Mouse (Mus musculus) lung, postnatal 4 days (tissue): ENCODE data around the gene Patj.

Experiments used
- DNase-seq, 2 experiments: peaks; one replicate each; pipeline ENCODE4 v3.0.0; 2021

The Patj gene

GRCm38 (mm10) chr4:98511964-98512743 lies 116.6 kb downstream of the Patj start:
- DNase-seq, result no peak

DNA sequence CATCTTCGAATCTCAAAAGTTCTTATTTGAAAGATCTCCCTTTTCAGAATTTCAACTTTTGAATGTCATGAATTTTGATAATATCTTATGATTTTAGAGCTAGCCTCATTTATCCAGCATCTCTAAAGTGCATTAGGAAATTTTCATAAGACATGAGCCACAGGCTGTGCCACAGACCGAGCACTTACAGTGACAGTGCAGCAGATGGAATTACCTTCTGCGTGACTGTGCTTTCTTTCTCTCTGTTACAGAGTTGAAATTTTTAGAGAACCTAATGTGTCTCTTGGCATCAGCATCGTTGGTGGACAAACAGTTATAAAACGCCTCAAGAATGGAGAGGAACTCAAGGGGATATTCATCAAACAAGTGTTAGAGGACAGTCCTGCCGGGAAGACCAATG lies 124.9 kb downstream of the Patj start:
- DNase-seq, result no peak

DNA sequence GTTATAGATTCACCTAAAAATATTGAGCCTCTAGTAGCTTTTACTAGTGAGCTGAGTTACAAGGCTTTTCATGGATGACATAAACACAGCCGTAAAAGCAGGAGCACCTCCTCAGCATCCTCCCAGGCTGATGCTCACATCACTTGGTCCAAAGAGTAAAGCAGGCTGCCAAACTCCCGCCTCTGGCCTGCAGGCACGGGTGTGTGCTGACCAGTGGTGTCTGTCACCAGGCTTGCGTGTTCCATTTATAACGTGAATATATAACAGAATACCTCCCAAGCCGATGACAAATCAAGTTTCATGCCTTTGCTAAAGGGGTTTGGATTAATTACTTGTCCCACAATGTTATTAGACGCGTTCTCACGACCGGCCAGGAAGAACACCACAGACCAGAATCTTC lies 128.9 kb downstream of the Patj start:
- DNase-seq, result no peak

- DNase-seq, result no peak
These were observed 139.9 kb downstream of the Patj start for GRCm38 (mm10) chr4:98535446-98535845.

DNA sequence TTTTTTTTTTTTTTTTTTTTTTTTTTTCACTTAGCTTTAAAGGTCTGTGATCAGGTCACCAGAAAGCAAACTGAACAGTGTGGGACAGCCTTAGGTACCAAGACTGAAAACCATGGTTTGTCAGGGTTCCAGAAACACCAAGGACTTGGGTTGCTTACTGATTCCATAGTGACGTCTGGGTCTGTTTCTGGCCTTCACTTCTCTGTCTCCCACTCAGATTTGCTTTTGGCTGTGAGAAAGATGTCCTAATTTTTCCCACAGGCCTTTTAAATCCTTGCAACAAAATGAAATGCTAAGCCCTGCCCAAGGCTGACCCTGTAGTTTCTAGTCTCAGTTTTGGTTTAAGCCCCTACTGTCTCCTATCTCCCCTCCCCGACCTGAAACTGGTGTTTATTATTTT lies 146.0 kb downstream of the Patj start:
- DNase-seq, result no peak

GRCm38 (mm10) chr4:98543001-98543400 lies 147.4 kb downstream of the Patj start:
- no peak for DNase-seq

DNA sequence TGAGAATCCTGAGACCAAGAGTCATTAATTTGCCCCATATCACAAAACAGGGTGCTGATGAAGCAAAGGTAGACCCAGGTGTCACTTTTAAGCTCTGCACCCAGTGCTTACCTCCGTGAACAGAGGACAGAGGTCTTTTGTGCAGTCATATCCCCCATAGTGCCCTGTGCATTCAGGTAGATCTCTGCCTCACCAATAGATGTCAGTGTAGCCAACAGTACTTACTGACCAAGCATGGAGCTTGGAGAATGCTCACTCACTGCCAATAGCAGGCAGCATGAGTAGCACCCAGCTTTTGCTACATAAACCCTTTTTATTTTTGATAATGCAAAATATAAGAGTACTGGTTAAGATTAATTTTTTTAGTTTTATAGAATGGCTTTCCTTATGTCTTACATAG lies 149.8 kb downstream of the Patj start:
- no peak for DNase-seq

- DNase-seq, result no peak
These were observed 151.0 kb downstream of the Patj start for GRCm38 (mm10) chr4:98546456-98547176.

- no peak for DNase-seq
These were observed 153.9 kb downstream of the Patj start for GRCm38 (mm10) chr4:98549491-98549890.

DNA sequence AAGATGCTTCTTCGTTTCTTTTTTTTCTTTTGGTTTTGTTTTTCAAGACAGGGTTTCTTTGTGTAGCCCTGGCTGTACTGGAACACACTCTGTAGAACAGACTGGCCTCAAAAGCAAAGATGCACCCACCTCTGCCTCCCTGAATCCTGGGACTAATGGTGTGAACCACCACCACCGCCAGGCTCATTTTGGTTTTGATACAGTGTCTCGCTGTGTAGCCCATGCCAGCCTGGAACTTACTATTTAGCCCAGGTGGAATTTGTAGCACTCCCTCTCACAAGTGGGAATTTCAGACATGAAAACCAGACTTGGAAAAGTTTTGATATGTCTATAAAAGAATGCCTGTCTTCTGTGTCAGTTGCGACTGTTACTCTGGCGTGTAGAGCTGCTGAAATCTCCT lies 154.5 kb downstream of the Patj start:
- no peak for DNase-seq

DNA sequence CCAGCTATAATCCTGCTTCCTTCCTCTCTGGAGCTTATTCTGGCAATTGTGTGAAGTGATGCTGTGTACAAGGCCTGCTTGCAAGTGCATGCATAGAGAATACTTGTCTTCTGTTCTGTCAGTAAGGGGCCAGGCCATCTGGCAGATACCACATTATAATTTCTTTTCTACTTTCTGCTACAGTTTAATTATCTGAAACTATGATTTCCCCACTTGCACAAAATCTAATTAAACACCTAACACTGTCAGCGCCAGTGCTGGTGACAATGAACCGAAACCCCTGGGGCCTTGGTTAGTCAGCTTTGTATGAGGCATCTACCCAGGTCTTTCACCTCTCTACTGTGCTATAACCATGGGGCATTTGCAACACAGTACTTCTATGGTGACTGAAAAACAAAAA lies 160.1 kb downstream of the Patj start:
- DNase-seq, result no peak

DNA sequence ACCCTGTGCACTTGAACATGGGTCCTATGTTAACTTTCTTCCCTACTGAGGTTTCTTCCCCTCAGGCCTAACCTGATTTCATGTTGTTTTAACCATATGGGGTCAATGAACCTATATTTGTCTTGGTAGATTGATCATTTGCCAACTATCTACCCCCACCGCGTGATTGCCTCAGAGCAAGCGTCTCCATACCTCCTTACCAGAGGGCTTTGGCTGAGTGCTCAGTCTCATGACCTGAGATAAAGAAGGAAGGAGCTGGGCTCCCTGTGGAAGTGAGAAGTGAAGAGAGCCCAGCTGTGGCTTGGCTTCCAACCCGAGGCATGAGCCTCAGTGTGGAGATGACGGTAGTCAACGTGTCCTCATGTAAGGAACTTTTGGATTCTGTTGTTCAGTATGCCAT lies 160.9 kb downstream of the Patj start:
- no peak for DNase-seq

GRCm38 (mm10) chr4:98557192-98557591 lies 161.6 kb downstream of the Patj start:
- no peak for DNase-seq

DNA sequence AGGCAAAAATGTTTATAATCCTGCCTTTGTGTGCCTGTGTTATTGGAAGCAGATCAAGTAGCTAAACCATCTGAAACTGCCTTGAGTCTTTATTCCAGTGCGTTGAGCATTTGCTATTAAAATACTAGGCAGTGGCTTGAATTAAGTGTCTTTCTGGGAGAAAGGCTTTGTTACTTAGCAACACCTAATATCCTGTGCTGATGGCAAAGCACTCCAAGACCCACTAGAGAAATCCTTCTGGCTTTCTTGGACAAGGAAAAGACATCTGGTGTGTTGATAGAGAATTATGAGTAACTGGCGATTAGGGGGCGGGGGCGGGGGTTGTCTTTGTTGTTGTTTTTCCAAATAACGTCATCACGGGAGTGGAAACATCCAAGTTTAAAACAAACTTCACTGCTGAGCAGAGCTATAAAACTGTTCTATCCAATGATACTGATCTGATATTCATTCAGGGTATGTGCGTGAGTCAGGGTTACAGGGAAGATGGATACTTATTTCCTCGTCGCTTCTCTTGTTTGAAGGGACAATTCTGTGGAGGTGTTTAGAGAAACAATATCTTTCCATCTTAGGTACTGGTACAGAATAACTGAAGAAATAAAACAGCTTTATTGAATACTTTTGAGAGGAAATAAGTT lies 164.7 kb downstream of the Patj start:
- DNase-seq, result no peak

DNA sequence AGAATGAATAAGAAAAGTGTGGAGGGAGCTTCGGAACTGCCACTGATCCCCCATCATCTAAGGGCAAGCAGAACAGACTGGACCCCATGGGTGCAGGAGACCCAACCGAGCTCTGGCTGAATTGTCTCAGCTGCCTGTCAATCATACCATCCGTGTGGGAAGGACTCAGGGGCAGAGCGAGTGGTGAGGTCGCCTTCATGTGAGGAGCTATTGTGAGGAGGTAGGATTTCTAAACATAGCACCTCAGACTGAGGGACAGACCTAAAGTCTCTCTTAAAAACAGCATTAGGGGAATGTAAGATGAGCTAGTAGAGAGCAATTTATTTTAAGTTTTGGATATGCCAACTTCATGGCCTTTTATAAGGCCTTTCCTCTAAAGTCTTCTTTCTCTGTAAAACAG lies 167.5 kb downstream of the Patj start:
- DNase-seq, result no peak

GRCm38 (mm10) chr4:98563506-98564195 lies 168.1 kb downstream of the Patj start:
- DNase-seq, result peak; percentile 32 to 56

GRCm38 (mm10) chr4:98564196-98564865 lies 168.7 kb downstream of the Patj start:
- DNase-seq, result no peak

GRCm38 (mm10) chr4:98566741-98567140 lies 171.2 kb downstream of the Patj start:
- no peak for DNase-seq

DNA sequence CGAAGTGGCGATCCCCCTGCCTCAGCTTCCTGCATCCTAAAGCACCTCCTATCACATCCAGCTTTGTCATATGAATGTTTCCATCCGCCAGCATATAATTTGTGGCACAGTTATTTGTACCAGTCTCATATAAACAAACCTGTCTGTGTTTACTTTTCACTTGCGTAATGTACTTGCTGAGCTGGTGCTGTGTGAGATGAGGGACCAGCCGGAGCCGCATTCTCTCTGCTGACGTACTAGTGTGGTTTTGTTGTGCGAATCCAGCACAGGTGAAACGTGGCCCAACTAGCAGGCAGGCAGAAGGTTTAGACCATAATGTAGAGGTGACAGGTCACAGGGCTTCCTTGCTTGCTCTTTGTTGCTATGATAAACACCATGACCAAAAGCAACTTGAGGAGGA lies 171.9 kb downstream of the Patj start:
- no peak for DNase-seq

- no peak for DNase-seq
These were observed 174.3 kb downstream of the Patj start for GRCm38 (mm10) chr4:98569904-98570303.

DNA sequence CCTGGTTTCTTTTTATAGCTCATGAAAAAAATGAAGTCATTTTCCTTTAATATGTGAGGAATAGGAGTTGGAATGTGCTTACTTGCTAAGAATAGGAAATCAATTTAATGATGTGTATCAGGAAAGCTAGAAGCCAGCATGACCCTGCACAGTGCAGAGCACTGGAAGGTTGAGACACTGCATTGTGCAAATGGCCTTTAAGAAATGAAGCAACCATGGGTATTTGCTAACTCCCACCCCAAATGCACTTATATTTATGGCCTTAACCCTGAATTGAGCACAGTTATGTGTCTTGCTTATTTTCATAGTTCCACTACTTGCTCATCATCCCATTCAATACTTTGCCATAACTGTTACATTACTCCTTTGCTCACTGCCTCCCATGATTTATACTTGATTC lies 181.7 kb downstream of the Patj start:
- no peak for DNase-seq

- DNase-seq, result no peak
These were observed 182.5 kb downstream of the Patj start for GRCm38 (mm10) chr4:98577957-98578541.
